Mouse (Mus musculus): ENCODE data around the gene Psmb7. TPM values are rescaled to one million over a fixed set of nuclear protein-coding genes. Genes with fewer than 3 reads are reported as not detected.

Gene Psmb7
- 204 and 205 TPM in 2 replicates for polyA plus RNA-seq (2015; fragmentation: Nextera tagmentation; extraction: Ambion mirVana)

- peaks cover 13% of the 10 kb centered on the region for H3K4me1 ChIP-seq (replicated peaks)
- H3K9me3 ChIP-seq (replicated peaks): no peaks in the 10 kb centered on the region
- 2% methylated on average over 52 of the region's 52 CpGs for WGBS
- H3K4me3 ChIP-seq: peak within 1 kb of the TSS; percentile 76
- H3K4me2 ChIP-seq: peak within 1 kb of the TSS; percentile 80
- peak within 1 kb of the TSS; percentile 73 for H3K9ac ChIP-seq
- peak within 1 kb of the TSS; percentile 59 for H3K27ac ChIP-seq
- H3K36me3 ChIP-seq: peaks cover 31% of the 10 kb centered on the region
- peak; percentile 79 for ATAC-seq (replicated peaks; ENCODE audit: insufficient number of reproducible peaks, insufficient read depth, low FRiP score, low read depth)
- H3K27me3 ChIP-seq: no peaks in the 10 kb centered on the region
These were observed at the start of gene Psmb7 for GRCm38 (mm10) chr2:38643625-38644427. Psmb7 (minus strand) TSS chr2:38644087.

- no peak for ATAC-seq (replicated peaks; ENCODE audit: insufficient number of reproducible peaks, insufficient read depth, low FRiP score, low read depth)
- 13% methylated on average over 8 of the region's 8 CpGs for WGBS
- Histone ChIP-seq H3K9ac (no peak overlapping the region), H3K4me3 (no peak overlapping the region), H3K27me3 (peaks cover 62% of the 10 kb centered on the region), H3K27ac (no peak overlapping the region), H3K36me3 (no peaks in the 10 kb centered on the region), H3K9me3 (replicated peaks) (no peaks in the 10 kb centered on the region), H3K4me1 (replicated peaks) (peaks cover 6% of the 10 kb centered on the region), H3K4me2 (no peak overlapping the region)
These were observed 47.7 kb upstream of the Psmb7 start for GRCm38 (mm10) chr2:38691542-38691941.

GRCm38 (mm10) chr2:38689881-38690280 lies 46.0 kb upstream of the Psmb7 start:
- Histone ChIP-seq H3K4me1 (replicated peaks) (peaks cover 6% of the 10 kb centered on the region), H3K27me3 (peaks cover 60% of the 10 kb centered on the region), H3K9me3 (replicated peaks) (no peaks in the 10 kb centered on the region), H3K4me2 (no peak overlapping the region), H3K9ac (no peak overlapping the region), H3K4me3 (no peak overlapping the region), H3K36me3 (no peaks in the 10 kb centered on the region), H3K27ac (no peak overlapping the region)
- 58% methylated on average over 1 of the region's 1 CpGs for WGBS
- no peak for ATAC-seq (replicated peaks; ENCODE audit: insufficient number of reproducible peaks, insufficient read depth, low FRiP score, low read depth)

- 4% methylated on average over 28 of the region's 29 CpGs for WGBS
These were observed 45.1 kb upstream of the Psmb7 start for GRCm38 (mm10) chr2:38688791-38689520.

GRCm38 (mm10) chr2:38685746-38686145 lies 41.9 kb upstream of the Psmb7 start:
- Histone ChIP-seq H3K27me3 (peaks cover 42% of the 10 kb centered on the region), H3K9me3 (replicated peaks) (no peaks in the 10 kb centered on the region), H3K36me3 (no peaks in the 10 kb centered on the region), H3K4me2 (no peak overlapping the region), H3K9ac (no peak overlapping the region), H3K27ac (no peak overlapping the region), H3K4me1 (replicated peaks) (peaks cover 6% of the 10 kb centered on the region), H3K4me3 (no peak overlapping the region)
- 54% methylated on average over 3 of the region's 3 CpGs for WGBS
- ATAC-seq (replicated peaks; ENCODE audit: insufficient number of reproducible peaks, insufficient read depth, low FRiP score, low read depth): no peak

More at GRCm38 (mm10) chr2:38688791-38689520, 45.1 kb upstream of the Psmb7 start:
- H3K9me3 ChIP-seq (replicated peaks): no peaks in the 10 kb centered on the region
- H3K4me3 ChIP-seq: peak overlapping the region; percentile 41
- H3K36me3 ChIP-seq: no peaks in the 10 kb centered on the region
- H3K27ac ChIP-seq: no peak overlapping the region
- H3K4me2 ChIP-seq: peak overlapping the region; percentile 70
- peaks cover 57% of the 10 kb centered on the region for H3K27me3 ChIP-seq
- peaks cover 6% of the 10 kb centered on the region for H3K4me1 ChIP-seq (replicated peaks)
- H3K9ac ChIP-seq: peak overlapping the region; percentile 46; the same call in 1 of the 2 replicates
- ATAC-seq (replicated peaks; ENCODE audit: insufficient number of reproducible peaks, insufficient read depth, low FRiP score, low read depth): no peak

- peaks cover 22% of the 10 kb centered on the region for H3K27me3 ChIP-seq
- WGBS: 53% methylated on average over 5 of the region's 5 CpGs
- ATAC-seq (replicated peaks; ENCODE audit: insufficient number of reproducible peaks, insufficient read depth, low FRiP score, low read depth): no peak
- H3K36me3 ChIP-seq: no peaks in the 10 kb centered on the region
- no peaks in the 10 kb centered on the region for H3K9me3 ChIP-seq (replicated peaks)
- no peaks in the 10 kb centered on the region for H3K4me1 ChIP-seq (replicated peaks)
- no peak overlapping the region for H3K4me2 ChIP-seq
- no peak overlapping the region for H3K27ac ChIP-seq
- no peak overlapping the region for H3K9ac ChIP-seq
- H3K4me3 ChIP-seq: no peak overlapping the region
These were observed 39.2 kb upstream of the Psmb7 start for GRCm38 (mm10) chr2:38683083-38683482.

- ATAC-seq (replicated peaks; ENCODE audit: insufficient number of reproducible peaks, insufficient read depth, low FRiP score, low read depth): no peak
These were observed 38.3 kb upstream of the Psmb7 start for GRCm38 (mm10) chr2:38682209-38682608.

GRCm38 (mm10) chr2:38678947-38679346 lies 35.1 kb upstream of the Psmb7 start:
- no peaks in the 10 kb centered on the region for H3K36me3 ChIP-seq
- H3K4me1 ChIP-seq (replicated peaks): no peaks in the 10 kb centered on the region
- no peak overlapping the region for H3K27ac ChIP-seq
- no peaks in the 10 kb centered on the region for H3K9me3 ChIP-seq (replicated peaks)
- no peak overlapping the region for H3K9ac ChIP-seq
- peaks cover 11% of the 10 kb centered on the region; the same call in 1 of the 2 replicates for H3K27me3 ChIP-seq
- no peak for ATAC-seq (replicated peaks; ENCODE audit: insufficient number of reproducible peaks, insufficient read depth, low FRiP score, low read depth)
- H3K4me2 ChIP-seq: no peak overlapping the region
- no peak overlapping the region for H3K4me3 ChIP-seq

More at GRCm38 (mm10) chr2:38682209-38682608, 38.3 kb upstream of the Psmb7 start:
- Histone ChIP-seq H3K4me3 (no peak overlapping the region), H3K27me3 (peaks cover 17% of the 10 kb centered on the region), H3K27ac (no peak overlapping the region), H3K9ac (no peak overlapping the region), H3K4me2 (no peak overlapping the region), H3K9me3 (replicated peaks) (no peaks in the 10 kb centered on the region), H3K36me3 (no peaks in the 10 kb centered on the region), H3K4me1 (replicated peaks) (no peaks in the 10 kb centered on the region)
- 81% methylated on average over 5 of the region's 5 CpGs for WGBS

GRCm38 (mm10) chr2:38675366-38675969 lies 31.6 kb upstream of the Psmb7 start:
- Histone ChIP-seq H3K4me1 (replicated peaks) (no peaks in the 10 kb centered on the region), H3K9ac (no peak overlapping the region), H3K27ac (no peak overlapping the region), H3K4me3 (no peak overlapping the region), H3K36me3 (no peaks in the 10 kb centered on the region), H3K27me3 (peaks cover 35% of the 10 kb centered on the region), H3K4me2 (no peak overlapping the region), H3K9me3 (replicated peaks) (no peaks in the 10 kb centered on the region)
- 57% methylated on average over 9 of the region's 9 CpGs for WGBS
- no peak for ATAC-seq (replicated peaks; ENCODE audit: insufficient number of reproducible peaks, insufficient read depth, low FRiP score, low read depth)

- Histone ChIP-seq H3K4me3 (no peak overlapping the region), H3K4me2 (no peak overlapping the region), H3K36me3 (no peaks in the 10 kb centered on the region), H3K9me3 (replicated peaks) (no peaks in the 10 kb centered on the region), H3K9ac (no peak overlapping the region), H3K27ac (no peak overlapping the region), H3K4me1 (replicated peaks) (0 out of 2 replicates have a peak, but pooled peaks cover 4% of the 10 kb centered on the region), H3K27me3 (peaks cover 46% of the 10 kb centered on the region)
- WGBS: 58% methylated on average over 11 of the region's 11 CpGs
- ATAC-seq (replicated peaks; ENCODE audit: insufficient number of reproducible peaks, insufficient read depth, low FRiP score, low read depth): no peak
These were observed 28.6 kb upstream of the Psmb7 start for GRCm38 (mm10) chr2:38672496-38672895.

Data from heart, embryonic 15.5 days (tissue).